Mouse (Mus musculus) ES-Bruce4 (cell line): ENCODE measurements at regions not wholly inside any gene's neighbourhood (a gene's known extent, or its start where the extent isn't known, plus 50 kb on each side); places are given as distances from the start of the nearest gene placed in this dataset.

Experiments
- H3K27ac ChIP-seq: 2 replicates; pipeline ENCODE4 v1.5.1; 2012; ENCODE audit warnings: low read length, inconsistent platforms; ENCODE audit not compliant: insufficient read depth
- H3K27me3 ChIP-seq: 2 replicates; pipeline ENCODE4 v1.6.1; 2012; ENCODE audit warnings: mild to moderate bottlenecking, low read length, inconsistent platforms; ENCODE audit not compliant: control insufficient read depth, poor library complexity, insufficient read depth, severe bottlenecking
- H3K36me3 ChIP-seq: 2 replicates; pipeline ENCODE4 v1.6.1; 2012; ENCODE audit warnings: inconsistent platforms, mild to moderate bottlenecking, low read length, moderate library complexity; ENCODE audit not compliant: control insufficient read depth, poor library complexity, insufficient read depth, severe bottlenecking
- H3K4me1 ChIP-seq: one replicate; pipeline ENCODE4 v1.8.1; 2011; ENCODE audit warnings: low read length; ENCODE audit not compliant: control insufficient read depth, insufficient read depth
- H3K4me3 ChIP-seq: 2 replicates; pipeline ENCODE4 v1.5.1; 2011; ENCODE audit warnings: low read depth, mild to moderate bottlenecking, low read length
- H3K9ac ChIP-seq: 2 replicates; pipeline ENCODE4 v1.6.1; 2012; ENCODE audit warnings: low read depth, mild to moderate bottlenecking, inconsistent platforms; ENCODE audit not compliant: poor library complexity, severe bottlenecking
- H3K9me3 ChIP-seq: replicated peaks from 2 replicates; pipeline ENCODE4 v1.6.1; 2012; ENCODE audit warnings: mild to moderate bottlenecking, low read length, inconsistent platforms; ENCODE audit not compliant: control insufficient read depth, poor library complexity, insufficient read depth, severe bottlenecking
- CTCF ChIP-seq: IDR thresholded peaks from one replicate; pipeline ENCODE4 v1.8.1; 2011; ENCODE audit warnings: low read depth, low read length
- EP300 ChIP-seq: IDR thresholded peaks from 2 replicates; pipeline ENCODE4 v1.6.1; 2011; ENCODE audit warnings: low read depth, low read length; ENCODE audit not compliant: insufficient read depth
- POLR2A ChIP-seq: IDR thresholded peaks from one replicate; pipeline ENCODE4 v1.8.1; 2011; ENCODE audit warnings: low read length; ENCODE audit not compliant: insufficient read depth

GRCm38 (mm10) chr1:138386001-138386400 is 112.5 kb downstream of the Atp6v1g3 start:
- no peak for TF ChIP-seq CTCF
- Histone ChIP-seq H3K9me3 (no peaks in the 10 kb centered on the region), H3K36me3 (no peaks in the 10 kb centered on the region), H3K4me1 (no peaks in the 10 kb centered on the region), H3K27me3 (no peaks in the 10 kb centered on the region), H3K9ac (no peak overlapping the region), H3K4me3 (no peak overlapping the region), H3K27ac (no peak overlapping the region)

- H3K4me1 ChIP-seq, result no peaks in the 10 kb centered on the region
- H3K27me3 ChIP-seq, result no peaks in the 10 kb centered on the region
- no peaks in the 10 kb centered on the region for H3K9me3 ChIP-seq
- no peak overlapping the region for H3K4me3 ChIP-seq
- H3K9ac ChIP-seq, result no peak overlapping the region
- H3K36me3 ChIP-seq, result no peaks in the 10 kb centered on the region
- no peak overlapping the region for H3K27ac ChIP-seq
- no peak for TF ChIP-seq POLR2A
- TF ChIP-seq CTCF, result no peak
- no peak for TF ChIP-seq EP300
Measured at GRCm38 (mm10) chr1:138388634-138389033, 115.1 kb downstream of the Atp6v1g3 start.

- no peaks in the 10 kb centered on the region for H3K9me3 ChIP-seq
- no peak for TF ChIP-seq POLR2A
- TF ChIP-seq EP300, result no peak
- TF ChIP-seq CTCF, result no peak
- no peak overlapping the region for H3K27ac ChIP-seq
- no peaks in the 10 kb centered on the region for H3K36me3 ChIP-seq
- H3K4me3 ChIP-seq, result no peak overlapping the region
- H3K9ac ChIP-seq, result no peak overlapping the region
- H3K27me3 ChIP-seq, result no peaks in the 10 kb centered on the region; the same call in 1 of the 2 replicates
- H3K4me1 ChIP-seq, result no peaks in the 10 kb centered on the region
Measured at GRCm38 (mm10) chr1:138389676-138390075, 116.1 kb downstream of the Atp6v1g3 start.

GRCm38 (mm10) chr1:138418610-138419009 is 145.1 kb downstream of the Atp6v1g3 start:
- no peak overlapping the region for H3K27ac ChIP-seq
- TF ChIP-seq POLR2A (no peak), CTCF (no peak), EP300 (no peak)
- no peaks in the 10 kb centered on the region for H3K27me3 ChIP-seq
- no peaks in the 10 kb centered on the region for H3K4me1 ChIP-seq
- no peaks in the 10 kb centered on the region for H3K9me3 ChIP-seq
- no peaks in the 10 kb centered on the region for H3K36me3 ChIP-seq
- H3K4me3 ChIP-seq, result no peak overlapping the region
- no peak overlapping the region for H3K9ac ChIP-seq

- no peaks in the 10 kb centered on the region for H3K9me3 ChIP-seq
- no peaks in the 10 kb centered on the region for H3K4me1 ChIP-seq
- H3K9ac ChIP-seq, result no peak overlapping the region
- H3K36me3 ChIP-seq, result no peaks in the 10 kb centered on the region
- no peak overlapping the region for H3K27ac ChIP-seq
- H3K27me3 ChIP-seq, result no peaks in the 10 kb centered on the region
- H3K4me3 ChIP-seq, result no peak overlapping the region
- TF ChIP-seq EP300 (no peak), CTCF (no peak)
Measured at GRCm38 (mm10) chr1:138427416-138427815, 153.9 kb downstream of the Atp6v1g3 start.
